Mouse (Mus musculus) liver, embryonic 14.5 days (tissue): ENCODE measurements at regions not wholly inside any gene's neighbourhood (a gene's known extent, or its start where the extent isn't known, plus 50 kb on each side); places are given as distances from the start of the nearest gene placed in this dataset.

Experiments
- ATAC-seq: fragments of 200-750 bp; cut with Nextera tagmentation; 2 replicates; pipeline ENCODE4 v1.8.0; 2017; ENCODE audit warnings: moderate number of reproducible peaks, mild to moderate bottlenecking, moderate library complexity; ENCODE audit not compliant: insufficient read depth
- DNase-seq, 3 experiments: peaks; one replicate each; pipeline ENCODE4 v3.0.0-alpha.2; 2012 to 2013; ENCODE audit warnings: low read depth in 3 of 3, low spot score in 3 of 3
- H3K27ac ChIP-seq: fragments of 300-500 bp; sonication (generic); 2 replicates; pipeline ENCODE4 v1.5.1; 2014; ENCODE audit warnings: moderate library complexity, mild to moderate bottlenecking, control low read depth, inconsistent platforms
- H3K27me3 ChIP-seq: fragments of 300-500 bp; sonication (generic); 2 replicates; pipeline ENCODE4 v1.6.1; 2014; ENCODE audit warnings: mild to moderate bottlenecking, low read length, moderate library complexity; ENCODE audit not compliant: control insufficient read depth, insufficient read depth
- H3K36me3 ChIP-seq: fragments of 300-500 bp; sonication (generic); replicated peaks from 2 replicates; pipeline ENCODE4 v1.6.1; 2014; ENCODE audit warnings: low read depth; ENCODE audit not compliant: control insufficient read depth, insufficient read depth
- H3K4me1 ChIP-seq, 2 experiments: fragments of 200-500 bp in 1 of 2; fragments of 300-500 bp in 1 of 2; sonication (generic) in 1 of 2; replicated peaks; 2 replicates each; pipeline ENCODE4 v1.6.1; 2012 to 2014; ENCODE audit warnings: antibody characterized with exemption in 1 of 2, inconsistent platforms in 1 of 2, low read length in 1 of 2; ENCODE audit not compliant: control insufficient read depth in 2 of 2, insufficient read depth in 2 of 2
- H3K4me2 ChIP-seq: fragments of 300-500 bp; sonication (generic); 2 replicates; pipeline ENCODE4 v1.6.1; 2014; ENCODE audit warnings: low read depth, mild to moderate bottlenecking, control low read depth, moderate library complexity
- H3K4me3 ChIP-seq, 2 experiments: fragments of 200-500 bp in 1 of 2; fragments of 300-500 bp in 1 of 2; sonication (generic) in 1 of 2; 2 replicates each; pipeline ENCODE4 v1.5.1; 2012 to 2014; ENCODE audit warnings: low read depth in 2 of 2, low read length in 2 of 2, mild to moderate bottlenecking in 2 of 2, control low read depth in 1 of 2, inconsistent platforms in 1 of 2, moderate library complexity in 1 of 2; ENCODE audit not compliant: insufficient read depth in 1 of 2
- H3K9ac ChIP-seq: fragments of 300-500 bp; sonication (generic); replicated peaks from 2 replicates; pipeline ENCODE4 v1.6.1; 2014; ENCODE audit warnings: mild to moderate bottlenecking, control low read depth, moderate library complexity
- H3K9me3 ChIP-seq: fragments of 300-500 bp; sonication (generic); 2 replicates; pipeline ENCODE4 v1.6.1; 2016; ENCODE audit warnings: low read length, mixed read lengths; ENCODE audit not compliant: control insufficient read depth
- CTCF ChIP-seq: IDR thresholded peaks from 2 replicates; pipeline ENCODE4 v1.5.1; 2016; ENCODE audit warnings: antibody characterized with exemption, low read depth, control low read depth
- EP300 ChIP-seq: IDR thresholded peaks from 2 replicates; pipeline ENCODE4 v1.6.1; 2016; ENCODE audit warnings: antibody characterized with exemption, low read depth
- WGBS: fragments of 180-500 bp; shearing (Covaris S2); extraction: QIAGEN DNeasy Blood & Tissue Kit; methylation state at CpG from one replicate; pipeline ENCODE4 v1.1.7; 2014; ENCODE audit not compliant: insufficient replicate concordance; 5-methylcytosine and 5-hydroxymethylcytosine counted together

DNA sequence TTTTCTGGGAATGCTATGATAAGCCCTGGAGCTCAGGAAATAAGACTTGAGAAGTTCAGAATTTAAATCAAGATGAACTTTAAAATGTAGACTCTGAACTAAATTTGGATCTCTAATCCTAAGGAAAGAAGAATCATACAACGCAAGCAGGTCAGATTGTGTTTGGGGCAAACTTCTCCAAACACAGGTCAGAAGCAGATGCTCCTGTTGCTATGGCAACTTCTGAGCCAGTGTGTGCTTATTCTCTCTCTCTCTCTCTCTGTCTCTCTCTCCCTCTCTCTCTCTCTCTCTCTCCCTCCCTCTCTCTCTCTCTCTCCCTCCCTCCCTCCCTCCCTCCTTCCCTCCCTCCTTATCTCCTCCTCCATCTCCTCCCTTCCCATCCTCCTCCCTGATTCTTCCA lies 304.7 kb downstream of the Gm10295 start:
- TF ChIP-seq CTCF (no peak), EP300 (no peak)
- Histone ChIP-seq H3K27ac (no peak overlapping the region), H3K4me1 (no peaks in the 10 kb centered on the region), H3K36me3 (no peaks in the 10 kb centered on the region), H3K9ac (no peak overlapping the region), H3K9me3 (no peaks in the 10 kb centered on the region), H3K27me3 (no peaks in the 10 kb centered on the region), H3K4me2 (no peak overlapping the region), H3K4me3 (no peak overlapping the region)
- WGBS: 35% methylated on average over 1 of the region's 1 CpGs
- ATAC-seq (no peak), DNase-seq (no peak)

GRCm38 (mm10) chr7:71043789-71044188 lies 307.5 kb downstream of the Gm10295 start:
- Histone ChIP-seq H3K36me3 (no peaks in the 10 kb centered on the region), H3K27me3 (no peaks in the 10 kb centered on the region), H3K9ac (no peak overlapping the region), H3K4me2 (no peak overlapping the region), H3K4me3 (no peak overlapping the region), H3K9me3 (no peaks in the 10 kb centered on the region), H3K27ac (no peak overlapping the region), H3K4me1 (no peaks in the 10 kb centered on the region)
- no peak for TF ChIP-seq EP300
- no peak for TF ChIP-seq CTCF
- WGBS: 63% methylated on average over 5 of the region's 5 CpGs
- no peak for ATAC-seq
- DNase-seq: no peak

GRCm38 (mm10) chr7:71043128-71043527 lies 308.2 kb downstream of the Gm10295 start:
- H3K4me2 ChIP-seq: no peak overlapping the region
- H3K27me3 ChIP-seq: no peaks in the 10 kb centered on the region
- H3K4me1 ChIP-seq: no peaks in the 10 kb centered on the region
- TF ChIP-seq CTCF (no peak), EP300 (no peak)
- H3K9me3 ChIP-seq: no peaks in the 10 kb centered on the region
- H3K4me3 ChIP-seq: no peak overlapping the region
- no peak overlapping the region for H3K27ac ChIP-seq
- 54% methylated on average over 8 of the region's 8 CpGs for WGBS
- DNase-seq (no peak), ATAC-seq (no peak)
- no peak overlapping the region for H3K9ac ChIP-seq
- no peaks in the 10 kb centered on the region for H3K36me3 ChIP-seq

GRCm38 (mm10) chr7:71041388-71041787 lies 309.9 kb downstream of the Gm10295 start:
- no peak for ATAC-seq
- no peak overlapping the region for H3K4me3 ChIP-seq
- no peak for DNase-seq
- no peak overlapping the region for H3K4me2 ChIP-seq
- H3K27me3 ChIP-seq: no peaks in the 10 kb centered on the region
- H3K27ac ChIP-seq: no peak overlapping the region
- TF ChIP-seq EP300 (no peak), CTCF (no peak)
- H3K4me1 ChIP-seq: no peaks in the 10 kb centered on the region
- H3K9ac ChIP-seq: no peak overlapping the region
- no peaks in the 10 kb centered on the region for H3K9me3 ChIP-seq
- H3K36me3 ChIP-seq: no peaks in the 10 kb centered on the region
- WGBS: 60% methylated on average over 3 of the region's 3 CpGs

- Histone ChIP-seq H3K4me3 (no peak overlapping the region), H3K4me2 (no peak overlapping the region), H3K9ac (no peak overlapping the region), H3K27me3 (no peaks in the 10 kb centered on the region), H3K4me1 (no peaks in the 10 kb centered on the region), H3K27ac (no peak overlapping the region), H3K9me3 (no peaks in the 10 kb centered on the region), H3K36me3 (no peaks in the 10 kb centered on the region)
- DNase-seq (no peak), ATAC-seq (no peak)
- no peak for TF ChIP-seq CTCF
- no peak for TF ChIP-seq EP300
- 57% methylated on average over 3 of the region's 3 CpGs for WGBS
These were observed 310.4 kb downstream of the Gm10295 start for GRCm38 (mm10) chr7:71040846-71041245.
